Mouse (Mus musculus) midbrain, postnatal 0 days (tissue): ENCODE results near the gene Nmb. TPM values are rescaled to one million over a fixed set of nuclear protein-coding genes. Genes with fewer than 3 reads are reported as not detected.
A peak's percentile ranks its signal among the peaks of the same experiment; 100 is the strongest.

Experiments used
- ATAC-seq: fragments of 200-750 bp; cut with Nextera tagmentation; 2 replicates; pipeline ENCODE4 v1.8.0; 2017; ENCODE audit warnings: moderate number of reproducible peaks, mild to moderate bottlenecking, moderate TSS enrichment, moderate library complexity; ENCODE audit not compliant: low FRiP score
- DNase-seq: peaks from one replicate; pipeline ENCODE4 v3.0.0-alpha.2; 2015; ENCODE audit warnings: low spot score
- H3K27ac ChIP-seq: fragments of 300-500 bp; sonication (generic); 2 replicates; pipeline ENCODE4 v1.5.1; 2014; ENCODE audit warnings: low read depth, mild to moderate bottlenecking, low read length, mixed read lengths
- H3K27me3 ChIP-seq: fragments of 300-500 bp; sonication (generic); 2 replicates; pipeline ENCODE4 v1.6.1; 2014; ENCODE audit warnings: low read length, control low read depth, mixed read lengths; ENCODE audit not compliant: insufficient read depth
- H3K36me3 ChIP-seq: fragments of 300-500 bp; sonication (generic); 2 replicates; pipeline ENCODE4 v1.6.1; 2014; ENCODE audit warnings: low read length, control low read depth, mixed read lengths; ENCODE audit not compliant: insufficient read depth
- H3K4me1 ChIP-seq: fragments of 300-500 bp; sonication (generic); 2 replicates; pipeline ENCODE4 v1.6.1; 2014; ENCODE audit warnings: mild to moderate bottlenecking, control low read depth, antibody characterized with exemption, low read length, mixed read lengths; ENCODE audit not compliant: insufficient read depth
- H3K4me2 ChIP-seq: fragments of 300-500 bp; sonication (generic); 2 replicates; pipeline ENCODE4 v1.6.1; 2014; ENCODE audit warnings: low read depth, mild to moderate bottlenecking, low read length, mixed read lengths; ENCODE audit not compliant: poor library complexity, severe bottlenecking
- H3K4me3 ChIP-seq: fragments of 300-500 bp; sonication (generic); 2 replicates; pipeline ENCODE4 v1.5.1; 2014; ENCODE audit warnings: low read depth, mild to moderate bottlenecking, low read length, moderate library complexity
- H3K9ac ChIP-seq: fragments of 300-500 bp; sonication (generic); replicated peaks from 2 replicates; pipeline ENCODE4 v1.6.1; 2014; ENCODE audit warnings: mild to moderate bottlenecking, low read length, moderate library complexity, mixed read lengths; ENCODE audit not compliant: poor library complexity, severe bottlenecking
- H3K9me3 ChIP-seq: fragments of 300-500 bp; sonication (generic); 2 replicates; pipeline ENCODE4 v1.6.1; 2016; ENCODE audit warnings: low read length, control low read depth
- CTCF ChIP-seq: IDR thresholded peaks from 2 replicates; pipeline ENCODE4 v1.5.1; 2016; ENCODE audit warnings: antibody characterized with exemption, mild to moderate bottlenecking
- WGBS: fragments of 180-500 bp; shearing (Covaris S2); extraction: QIAGEN DNeasy Blood & Tissue Kit; methylation state at CpG from one replicate; pipeline ENCODE4 v1.1.7; 2014; 5-methylcytosine and 5-hydroxymethylcytosine counted together
- polyA plus RNA-seq: library from polyadenylated mRNA; unstranded; fragments of >200 nt; fragmentation: Nextera tagmentation; extraction: Ambion mirVana; gene quantifications from 2 replicates; pipeline ENCODE4 v1.2.1, GENCODE M21; 2015
- total RNA-seq: library from RNA; depleted of rRNA; stranded (reverse); fragments of >200 nt; gene quantifications from 2 replicates; pipeline ENCODE4 v1.2.3, GENCODE M21; 2014; rRNA removed

Gene Nmb
- total RNA-seq, result 13.0 and 14.3 TPM in 2 replicates
- 9.4 and 10.1 TPM in 2 replicates for polyA plus RNA-seq

GRCm38 (mm10) chr7:80904921-80905515 is at the start of gene Nmb:
Gene Nmb (minus strand): TSS chr7:80905076.
- no peak for ATAC-seq
- Histone ChIP-seq H3K9ac (no peak within 1 kb of the TSS), H3K27ac (no peak within 1 kb of the TSS), H3K9me3 (no peaks in the 10 kb centered on the region), H3K36me3 (peaks cover 23% of the 10 kb centered on the region), H3K4me3 (peak within 1 kb of the TSS; percentile 32), H3K4me2 (peak within 1 kb of the TSS; percentile 75), H3K27me3 (no peaks in the 10 kb centered on the region), H3K4me1 (0 out of 2 replicates have a peak, but pooled peaks cover 3% of the 10 kb centered on the region)
- DNase-seq, result peak; percentile 78
- 4% methylated on average over 19 of the region's 19 CpGs for WGBS
- TF ChIP-seq CTCF, result no peak

- Histone ChIP-seq H3K4me1 (no peaks in the 10 kb centered on the region), H3K27ac (no peak overlapping the region), H3K9me3 (no peaks in the 10 kb centered on the region), H3K9ac (no peak overlapping the region), H3K4me3 (no peak overlapping the region), H3K36me3 (no peaks in the 10 kb centered on the region), H3K4me2 (no peak overlapping the region), H3K27me3 (no peaks in the 10 kb centered on the region)
- ATAC-seq (no peak), DNase-seq (no peak)
- TF ChIP-seq CTCF, result no peak
- 87% methylated on average over 2 of the region's 2 CpGs for WGBS
These were observed 49.4 kb upstream of the Nmb start for GRCm38 (mm10) chr7:80954251-80954650.

- no peak for DNase-seq
These were observed 47.3 kb upstream of the Nmb start for GRCm38 (mm10) chr7:80952140-80952539.

GRCm38 (mm10) chr7:80951461-80951860 is 46.6 kb upstream of the Nmb start:
- no peak for ATAC-seq
- Histone ChIP-seq H3K27me3 (no peaks in the 10 kb centered on the region), H3K36me3 (no peaks in the 10 kb centered on the region), H3K4me3 (no peak overlapping the region), H3K4me2 (no peak overlapping the region), H3K27ac (no peak overlapping the region), H3K9me3 (no peaks in the 10 kb centered on the region), H3K4me1 (no peaks in the 10 kb centered on the region), H3K9ac (no peak overlapping the region)
- no peak for TF ChIP-seq CTCF
- 92% methylated on average over 4 of the region's 4 CpGs for WGBS
- no peak for DNase-seq

More at GRCm38 (mm10) chr7:80952140-80952539, 47.3 kb upstream of the Nmb start:
- no peaks in the 10 kb centered on the region for H3K36me3 ChIP-seq
- no peak overlapping the region for H3K4me3 ChIP-seq
- H3K4me2 ChIP-seq, result no peak overlapping the region
- no peaks in the 10 kb centered on the region for H3K27me3 ChIP-seq
- no peaks in the 10 kb centered on the region for H3K9me3 ChIP-seq
- H3K9ac ChIP-seq, result no peak overlapping the region
- 64% methylated on average over 3 of the region's 3 CpGs for WGBS
- no peak overlapping the region for H3K27ac ChIP-seq
- TF ChIP-seq CTCF, result no peak
- no peaks in the 10 kb centered on the region for H3K4me1 ChIP-seq
- ATAC-seq, result no peak

- ATAC-seq (peak; percentile 100), DNase-seq (peak; percentile 96)
- TF ChIP-seq CTCF, result peak; percentile 22; the same call in 1 of the 2 replicates
- WGBS, result 2% methylated on average over 43 of the region's 44 CpGs
- Histone ChIP-seq H3K27ac (peak within 1 kb of the TSS; percentile 95), H3K36me3 (no peaks in the 10 kb centered on the region), H3K4me3 (peak within 1 kb of the TSS; percentile 89), H3K4me2 (peak within 1 kb of the TSS; percentile 79), H3K9ac (peak within 1 kb of the TSS; percentile 94), H3K9me3 (no peaks in the 10 kb centered on the region), H3K4me1 (peaks cover 15% of the 10 kb centered on the region; the same call in 1 of the 2 replicates), H3K27me3 (no peaks in the 10 kb centered on the region)
These were observed 42.8 kb upstream of the Nmb start, which contains the start of gene Sec11a for GRCm38 (mm10) chr7:80947445-80948350. Gene Sec11a (minus strand): TSS chr7:80947780.
